Mouse (Mus musculus): ENCODE results near the gene Cks1brt.
"Not testable (repeated sequence)": the region's sequence is repeated elsewhere in the genome, so short reads cannot be mapped to it uniquely, and the experiment has no call there.

The Cks1brt gene

GRCm38 (mm10) chr8:85151624-85152023 lies at the start of gene Cks1brt:
Gene Cks1brt (plus strand): TSS chr8:85151924.
- DNase-seq (ENCODE audit: low read depth) = no peak

- no peak for DNase-seq (ENCODE audit: low read depth)
Observed at GRCm38 (mm10) chr8:85113241-85113640, 38.5 kb upstream of the Cks1brt start.

GRCm38 (mm10) chr8:85115501-85115900 lies 36.2 kb upstream of the Cks1brt start:
- DNase-seq (ENCODE audit: low read depth) = no peak

- no peak for DNase-seq (ENCODE audit: low read depth)
Observed at GRCm38 (mm10) chr8:85116984-85117383, 34.7 kb upstream of the Cks1brt start.

GRCm38 (mm10) chr8:85119052-85119981 lies 32.4 kb upstream of the Cks1brt start:
- peak; percentile 54 for DNase-seq (ENCODE audit: low read depth)

GRCm38 (mm10) chr8:85120251-85120650 lies 31.5 kb upstream of the Cks1brt start:
- not testable (repeated sequence) for DNase-seq (ENCODE audit: low read depth)

- no peak for DNase-seq (ENCODE audit: low read depth)
Observed at GRCm38 (mm10) chr8:85122995-85123394, 28.7 kb upstream of the Cks1brt start, which contains the start of gene Zfp791. Gene Zfp791 (minus strand): TSS chr8:85123095.

GRCm38 (mm10) chr8:85123691-85124090 lies 28.0 kb upstream of the Cks1brt start:
- DNase-seq (ENCODE audit: low read depth) = no peak

- DNase-seq (ENCODE audit: low read depth) = no peak
Observed at GRCm38 (mm10) chr8:85132335-85132734, 19.4 kb upstream of the Cks1brt start.

- not testable (repeated sequence) for DNase-seq (ENCODE audit: low read depth)
Observed at GRCm38 (mm10) chr8:85135690-85136089, 16.0 kb upstream of the Cks1brt start.

- DNase-seq (ENCODE audit: low read depth) = no peak
Observed at GRCm38 (mm10) chr8:85142516-85142915, 9.2 kb upstream of the Cks1brt start.

GRCm38 (mm10) chr8:85171291-85171690 lies 19.6 kb downstream of the Cks1brt start:
- peak; percentile 17 for DNase-seq (ENCODE audit: low read depth)

- no peak for DNase-seq (ENCODE audit: low read depth)
Observed at GRCm38 (mm10) chr8:85175892-85176291, 24.2 kb downstream of the Cks1brt start.

- DNase-seq (ENCODE audit: low read depth) = no peak
Observed at GRCm38 (mm10) chr8:85192346-85192745, 40.6 kb downstream of the Cks1brt start.

- no peak for DNase-seq (ENCODE audit: low read depth)
Observed at GRCm38 (mm10) chr8:85220220-85220619, 68.5 kb downstream of the Cks1brt start.

GRCm38 (mm10) chr8:85220992-85221391 lies 69.3 kb downstream of the Cks1brt start:
- DNase-seq (ENCODE audit: low read depth) = no peak
